Mouse (Mus musculus) ES-E14 (cell line): ENCODE measurements around the gene Slc25a39. TPM values are rescaled to one million over a fixed set of nuclear protein-coding genes. Genes with fewer than 3 reads are reported as not detected.

Experiments
- DNase-seq: peaks from one replicate; pipeline ENCODE4 v3.0.0-alpha.2; 2013; ENCODE audit warnings: low read depth, low spot score
- H3K27ac ChIP-seq: 2 replicates; pipeline ENCODE4 v1.5.1; 2012; ENCODE audit warnings: low read depth, mild to moderate bottlenecking, low read length, moderate library complexity, mixed read lengths; ENCODE audit not compliant: poor library complexity, insufficient read depth, severe bottlenecking
- H3K36me3 ChIP-seq: 2 replicates; pipeline ENCODE4 v1.6.1; 2012; ENCODE audit warnings: mild to moderate bottlenecking, low read length, moderate library complexity, mixed read lengths; ENCODE audit not compliant: control insufficient read depth, poor library complexity, insufficient read depth, severe bottlenecking
- H3K4me1 ChIP-seq, 2 experiments: fragments of 150-350 bp in 1 of 2; sonication (generic) in 1 of 2; 2 replicates each; pipeline ENCODE4 v1.6.1; 2012; ENCODE audit warnings: low read length in 2 of 2, mild to moderate bottlenecking in 1 of 2, mixed read lengths in 1 of 2; ENCODE audit not compliant: control insufficient read depth in 2 of 2, insufficient read depth in 2 of 2, poor library complexity in 1 of 2
- H3K4me3 ChIP-seq, 2 experiments: fragments of 150-350 bp in 1 of 2; sonication (generic) in 1 of 2; 2 replicates each; pipeline ENCODE4 v1.5.1; 2012; ENCODE audit warnings: low read length in 2 of 2, low read depth in 1 of 2, mild to moderate bottlenecking in 1 of 2, mixed read lengths in 1 of 2; ENCODE audit not compliant: insufficient read depth in 1 of 2, poor library complexity in 1 of 2, severe bottlenecking in 1 of 2
- H3K9ac ChIP-seq: 2 replicates; pipeline ENCODE4 v1.6.1; 2012; ENCODE audit warnings: low read depth, mild to moderate bottlenecking, low read length, mixed read lengths; ENCODE audit not compliant: poor library complexity, insufficient read depth, severe bottlenecking
- H3K9me3 ChIP-seq: fragments of 150-350 bp; sonication (generic); 2 replicates; pipeline ENCODE4 v1.6.1; 2012; ENCODE audit warnings: low read depth, mild to moderate bottlenecking, low read length; ENCODE audit not compliant: control insufficient read depth, insufficient read depth
- CHD2 ChIP-seq: IDR thresholded peaks from 2 replicates; pipeline ENCODE4 v1.6.1; 2014; ENCODE audit warnings: mild to moderate bottlenecking, low read depth, low read length, inconsistent platforms
- HCFC1 ChIP-seq: IDR thresholded peaks from 2 replicates; pipeline ENCODE4 v1.6.1; 2012; ENCODE audit warnings: low read length, inconsistent platforms, borderline replicate concordance; ENCODE audit not compliant: insufficient read depth
- MAFK ChIP-seq: IDR thresholded peaks from 2 replicates; pipeline ENCODE4 v1.6.1; 2014; ENCODE audit warnings: mild to moderate bottlenecking, low read depth, low read length, inconsistent platforms; ENCODE audit not compliant: insufficient read depth
- ZC3H11A ChIP-seq: IDR thresholded peaks from 2 replicates; pipeline ENCODE4 v1.6.1; 2012; ENCODE audit warnings: low read depth, mild to moderate bottlenecking, inconsistent platforms, low read length, borderline replicate concordance
- ZNF384 ChIP-seq: IDR thresholded peaks from 2 replicates; pipeline ENCODE4 v1.6.1; 2012; ENCODE audit warnings: low read depth, low read length, inconsistent platforms
- in situ Hi-C, 2 experiments: fragments of 600-800 bp; cut with MboI; formaldehyde crosslinking; loops; one replicate each; pipeline ENCODE4 v1.15.1; 2025; ENCODE audit warnings: low sequenced_read_pairs in 2 of 2, inconsistent platforms in 1 of 2; ENCODE audit not compliant: unreplicated experiment in 2 of 2
- total RNA-seq: library from RNA; depleted of rRNA; stranded (reverse); fragments of 300-350 nt; gene quantifications from 2 replicates; pipeline ENCODE4 v1.2.3, GENCODE M21; 2012

The Slc25a39 gene
- total RNA-seq, 1 experiment, result 152 TPM

GRCm38 (mm10) chr11:102408888-102409794, 1.4 kb upstream of the Slc25a39 start:
- Histone ChIP-seq H3K27ac (peak overlapping the region; percentile 89), H3K4me3 (peak overlapping the region; percentile 61 to 70), H3K36me3 (peaks cover 18% of the 10 kb centered on the region), H3K4me1 (peaks cover 0 to 13% of the 10 kb centered on the region in 2 experiments; a peak in 2 of 4 replicates), H3K9me3 (no peaks in the 10 kb centered on the region), H3K9ac (peak overlapping the region; percentile 87)
- peak; percentile 50; the same call in 1 of the 2 replicates for TF ChIP-seq ZNF384
- no peak for TF ChIP-seq HCFC1
- no peak for DNase-seq
- in situ Hi-C loops, result no loop called here

- peak overlapping the region; percentile 87 for H3K9ac ChIP-seq
- TF ChIP-seq HCFC1 (peak; percentile 42; the same call in 1 of the 2 replicates), CHD2 (no peak), MAFK (no peak)
- peaks cover 25% of the 10 kb centered on the region for H3K36me3 ChIP-seq
- H3K4me3 ChIP-seq, result peak overlapping the region; percentile 75 to 94
- in situ Hi-C loops, result no loop called here
- H3K27ac ChIP-seq, result peak overlapping the region; percentile 92
- DNase-seq, result peak; percentile 99
- no peaks in the 10 kb centered on the region for H3K9me3 ChIP-seq
- H3K4me1 ChIP-seq, result peaks cover 0 to 13% of the 10 kb centered on the region in 2 experiments; a peak in 2 of 4 replicates
Observed at GRCm38 (mm10) chr11:102408344-102408876, 664 bp upstream of the Slc25a39 start.

- Histone ChIP-seq H3K27ac (peak overlapping the region; percentile 92), H3K9ac (peak overlapping the region; percentile 86), H3K4me3 (peak overlapping the region; percentile 75 to 94), H3K9me3 (no peaks in the 10 kb centered on the region), H3K36me3 (peaks cover 37% of the 10 kb centered on the region), H3K4me1 (peaks cover 0 to 13% of the 10 kb centered on the region in 2 experiments; a peak in 2 of 4 replicates)
- in situ Hi-C loops, result no loop called here
- no peak for TF ChIP-seq ZNF384
- no peak for TF ChIP-seq CHD2
- TF ChIP-seq ZC3H11A, result no peak
- no peak for TF ChIP-seq MAFK
- TF ChIP-seq HCFC1, result no peak; the same call in 1 of the 2 replicates
- peak; percentile 71 for DNase-seq
Observed at GRCm38 (mm10) chr11:102406900-102407833, 579 bp downstream of the Slc25a39 start.

GRCm38 (mm10) chr11:102406401-102406800, 1.3 kb downstream of the Slc25a39 start:
- peak overlapping the region; percentile 79 for H3K9ac ChIP-seq
- peak overlapping the region; percentile 75 to 94 for H3K4me3 ChIP-seq
- H3K4me1 ChIP-seq, result peaks cover 0 to 16% of the 10 kb centered on the region in 2 experiments; a peak in 2 of 4 replicates
- in situ Hi-C loops, result no loop called here
- H3K36me3 ChIP-seq, result peaks cover 42% of the 10 kb centered on the region
- peak overlapping the region; percentile 67; the same call in 1 of the 2 replicates for H3K27ac ChIP-seq
- TF ChIP-seq MAFK, result no peak
- TF ChIP-seq ZC3H11A, result no peak
- no peak for TF ChIP-seq ZNF384
- TF ChIP-seq CHD2, result no peak
- TF ChIP-seq HCFC1, result no peak
- no peak for DNase-seq
- H3K9me3 ChIP-seq, result no peaks in the 10 kb centered on the region
